Mouse (Mus musculus) hindbrain, embryonic 12.5 days (tissue): ENCODE data around the gene Pla2g4b. TPM values are rescaled to one million over a fixed set of nuclear protein-coding genes. Genes with fewer than 3 reads are reported as not detected.

Experiments used
- ATAC-seq: fragments of 200-750 bp; cut with Nextera tagmentation; 2 replicates; pipeline ENCODE4 v1.8.0; 2017; ENCODE audit warnings: moderate TSS enrichment; ENCODE audit not compliant: low FRiP score
- H3K27ac ChIP-seq: fragments of 300-500 bp; sonication (generic); 2 replicates; pipeline ENCODE4 v1.5.1; 2016; ENCODE audit warnings: mild to moderate bottlenecking
- H3K27me3 ChIP-seq: fragments of 300-500 bp; sonication (generic); 2 replicates; pipeline ENCODE4 v1.6.1; 2016; ENCODE audit warnings: mild to moderate bottlenecking
- H3K36me3 ChIP-seq: fragments of 300-500 bp; sonication (generic); 2 replicates; pipeline ENCODE4 v1.6.1; 2016; ENCODE audit warnings: mild to moderate bottlenecking
- H3K4me1 ChIP-seq: fragments of 300-500 bp; sonication (generic); 2 replicates; pipeline ENCODE4 v1.6.1; 2016
- H3K4me2 ChIP-seq: fragments of 300-500 bp; sonication (generic); replicated peaks from 2 replicates; pipeline ENCODE4 v1.6.1; 2016; ENCODE audit warnings: mild to moderate bottlenecking
- H3K4me3 ChIP-seq: fragments of 300-500 bp; sonication (generic); 2 replicates; pipeline ENCODE4 v1.5.1; 2016; ENCODE audit warnings: mild to moderate bottlenecking
- H3K9ac ChIP-seq: fragments of 300-500 bp; sonication (generic); 2 replicates; pipeline ENCODE4 v1.6.1; 2016; ENCODE audit warnings: mild to moderate bottlenecking, moderate library complexity
- H3K9me3 ChIP-seq: fragments of 300-500 bp; sonication (generic); replicated peaks from 2 replicates; pipeline ENCODE4 v1.6.1; 2016; ENCODE audit warnings: mild to moderate bottlenecking
- WGBS: fragments of 180-500 bp; shearing (Covaris S2); methylation state at CpG from one replicate; pipeline ENCODE4 v1.1.7; 2016; 5-methylcytosine and 5-hydroxymethylcytosine counted together
- polyA plus RNA-seq: library from polyadenylated mRNA; unstranded; fragments of >200 nt; fragmentation: Nextera tagmentation; extraction: Ambion mirVana; gene quantifications from 2 replicates; pipeline ENCODE4 v1.2.1, GENCODE M21; 2016

Gene Pla2g4b
- polyA plus RNA-seq, 1 experiment from 2014 or later, result 6.3 TPM

- peaks cover 5% of the 10 kb centered on the region; the same call in 1 of the 2 replicates for H3K4me1 ChIP-seq
- H3K9me3 ChIP-seq, result no peaks in the 10 kb centered on the region
- ATAC-seq, result no peak
- no peaks in the 10 kb centered on the region for H3K27me3 ChIP-seq
- H3K4me3 ChIP-seq, result no peak overlapping the region
- no peak overlapping the region for H3K27ac ChIP-seq
- WGBS, result 73% methylated on average over 3 of the region's 3 CpGs
- 0 out of 2 replicates have a peak, but pooled peaks cover 5% of the 10 kb centered on the region for H3K36me3 ChIP-seq
- H3K9ac ChIP-seq, result no peak overlapping the region
- H3K4me2 ChIP-seq, result no peak overlapping the region
These were observed 32.2 kb upstream of the Pla2g4b start for GRCm38 (mm10) chr2:120000882-120001584.

- H3K36me3 ChIP-seq, result 0 out of 2 replicates have a peak, but pooled peaks cover 5% of the 10 kb centered on the region
- peaks cover 5% of the 10 kb centered on the region; the same call in 1 of the 2 replicates for H3K4me1 ChIP-seq
- H3K4me3 ChIP-seq, result no peak overlapping the region
- H3K9me3 ChIP-seq, result no peaks in the 10 kb centered on the region
- 62% methylated on average over 4 of the region's 4 CpGs for WGBS
- no peak for ATAC-seq
- H3K9ac ChIP-seq, result no peak overlapping the region
- no peak overlapping the region for H3K27ac ChIP-seq
- no peaks in the 10 kb centered on the region for H3K27me3 ChIP-seq
- no peak overlapping the region for H3K4me2 ChIP-seq
These were observed 31.3 kb upstream of the Pla2g4b start for GRCm38 (mm10) chr2:120001956-120002355.

GRCm38 (mm10) chr2:120003970-120004369 is 29.2 kb upstream of the Pla2g4b start:
- Histone ChIP-seq H3K4me1 (peaks cover 5% of the 10 kb centered on the region; the same call in 1 of the 2 replicates), H3K9me3 (no peaks in the 10 kb centered on the region), H3K27me3 (no peaks in the 10 kb centered on the region), H3K36me3 (0 out of 2 replicates have a peak, but pooled peaks cover under 1% of the 10 kb centered on the region), H3K9ac (no peak overlapping the region), H3K4me2 (no peak overlapping the region), H3K4me3 (no peak overlapping the region), H3K27ac (no peak overlapping the region)
- 91% methylated on average over 2 of the region's 2 CpGs for WGBS
- ATAC-seq, result no peak

- Histone ChIP-seq H3K4me2 (no peak overlapping the region), H3K4me1 (no peaks in the 10 kb centered on the region), H3K4me3 (no peak overlapping the region), H3K36me3 (no peaks in the 10 kb centered on the region), H3K27me3 (no peaks in the 10 kb centered on the region), H3K9me3 (no peaks in the 10 kb centered on the region), H3K27ac (no peak overlapping the region), H3K9ac (no peak overlapping the region)
- 92% methylated on average over 7 of the region's 7 CpGs for WGBS
- no peak for ATAC-seq
These were observed 26.5 kb upstream of the Pla2g4b start for GRCm38 (mm10) chr2:120006696-120007095.

- WGBS, result 75% methylated on average over 4 of the region's 4 CpGs
- Histone ChIP-seq H3K4me3 (no peak overlapping the region), H3K4me2 (no peak overlapping the region), H3K27me3 (no peaks in the 10 kb centered on the region), H3K9me3 (no peaks in the 10 kb centered on the region), H3K9ac (no peak overlapping the region), H3K27ac (no peak overlapping the region), H3K4me1 (no peaks in the 10 kb centered on the region), H3K36me3 (0 out of 2 replicates have a peak, but pooled peaks cover 3% of the 10 kb centered on the region)
- ATAC-seq, result no peak
These were observed 25.5 kb upstream of the Pla2g4b start for GRCm38 (mm10) chr2:120007680-120008210.

GRCm38 (mm10) chr2:120008672-120009071 is 24.5 kb upstream of the Pla2g4b start:
- Histone ChIP-seq H3K4me2 (no peak overlapping the region), H3K27ac (no peak overlapping the region), H3K4me1 (no peaks in the 10 kb centered on the region), H3K4me3 (no peak overlapping the region), H3K9me3 (no peaks in the 10 kb centered on the region), H3K9ac (no peak overlapping the region), H3K36me3 (peaks cover 9% of the 10 kb centered on the region; the same call in 1 of the 2 replicates), H3K27me3 (no peaks in the 10 kb centered on the region)
- 63% methylated on average over 4 of the region's 4 CpGs for WGBS
- no peak for ATAC-seq

GRCm38 (mm10) chr2:120011462-120012200 is 21.6 kb upstream of the Pla2g4b start:
- H3K9me3 ChIP-seq, result no peaks in the 10 kb centered on the region
- 79% methylated on average over 8 of the region's 8 CpGs for WGBS
- H3K27ac ChIP-seq, result no peak overlapping the region
- H3K9ac ChIP-seq, result no peak overlapping the region
- H3K27me3 ChIP-seq, result no peaks in the 10 kb centered on the region
- no peaks in the 10 kb centered on the region for H3K4me1 ChIP-seq
- H3K36me3 ChIP-seq, result peaks cover 19% of the 10 kb centered on the region; the same call in 1 of the 2 replicates
- H3K4me2 ChIP-seq, result no peak overlapping the region
- no peak overlapping the region for H3K4me3 ChIP-seq
- no peak for ATAC-seq

GRCm38 (mm10) chr2:120012924-120013323 is 20.3 kb upstream of the Pla2g4b start:
- Histone ChIP-seq H3K27me3 (no peaks in the 10 kb centered on the region), H3K4me3 (no peak overlapping the region), H3K4me2 (no peak overlapping the region), H3K9me3 (no peaks in the 10 kb centered on the region), H3K36me3 (peaks cover 32% of the 10 kb centered on the region), H3K9ac (no peak overlapping the region), H3K27ac (no peak overlapping the region), H3K4me1 (no peaks in the 10 kb centered on the region)
- WGBS, result 87% methylated on average over 13 of the region's 13 CpGs
- ATAC-seq, result no peak

GRCm38 (mm10) chr2:120013831-120014486 is 19.3 kb upstream of the Pla2g4b start:
- ATAC-seq, result no peak
- peaks cover 42% of the 10 kb centered on the region for H3K36me3 ChIP-seq
- no peaks in the 10 kb centered on the region for H3K4me1 ChIP-seq
- no peaks in the 10 kb centered on the region for H3K27me3 ChIP-seq
- no peak overlapping the region for H3K4me2 ChIP-seq
- H3K9me3 ChIP-seq, result no peaks in the 10 kb centered on the region
- no peak overlapping the region for H3K4me3 ChIP-seq
- no peak overlapping the region for H3K9ac ChIP-seq
- 97% methylated on average over 2 of the region's 2 CpGs for WGBS
- no peak overlapping the region for H3K27ac ChIP-seq

- no peak overlapping the region for H3K9ac ChIP-seq
- H3K4me2 ChIP-seq, result no peak overlapping the region
- H3K4me1 ChIP-seq, result no peaks in the 10 kb centered on the region
- no peak overlapping the region for H3K4me3 ChIP-seq
- peaks cover 61% of the 10 kb centered on the region for H3K36me3 ChIP-seq
- 93% methylated on average over 4 of the region's 4 CpGs for WGBS
- no peak overlapping the region for H3K27ac ChIP-seq
- H3K27me3 ChIP-seq, result no peaks in the 10 kb centered on the region
- H3K9me3 ChIP-seq, result no peaks in the 10 kb centered on the region
- no peak for ATAC-seq
These were observed 17.3 kb upstream of the Pla2g4b start for GRCm38 (mm10) chr2:120015882-120016281.

GRCm38 (mm10) chr2:120017599-120017998 is 15.6 kb upstream of the Pla2g4b start:
- H3K4me3 ChIP-seq, result no peak overlapping the region
- 89% methylated on average over 12 of the region's 12 CpGs for WGBS
- no peak overlapping the region for H3K9ac ChIP-seq
- no peaks in the 10 kb centered on the region for H3K9me3 ChIP-seq
- H3K36me3 ChIP-seq, result peaks cover 77% of the 10 kb centered on the region
- H3K4me2 ChIP-seq, result no peak overlapping the region
- H3K27ac ChIP-seq, result no peak overlapping the region
- H3K4me1 ChIP-seq, result no peaks in the 10 kb centered on the region
- H3K27me3 ChIP-seq, result no peaks in the 10 kb centered on the region
- no peak for ATAC-seq

GRCm38 (mm10) chr2:120024337-120024736 is 8.9 kb upstream of the Pla2g4b start:
- Histone ChIP-seq H3K4me3 (no peak overlapping the region), H3K4me2 (no peak overlapping the region), H3K27ac (no peak overlapping the region), H3K27me3 (no peaks in the 10 kb centered on the region), H3K9me3 (no peaks in the 10 kb centered on the region), H3K36me3 (peaks cover 62% of the 10 kb centered on the region), H3K4me1 (peaks cover 14% of the 10 kb centered on the region), H3K9ac (no peak overlapping the region)
- ATAC-seq, result no peak
- WGBS, result 93% methylated on average over 5 of the region's 5 CpGs
